Mouse (Mus musculus) bone marrow macrophage, adult 2 months (primary cell): ENCODE data around the gene Ythdf1. TPM values are rescaled to one million over a fixed set of nuclear protein-coding genes. Genes with fewer than 3 reads are reported as not detected.

Experiments used
- H3K27ac ChIP-seq: 2 replicates; pipeline ENCODE4 v1.5.1; 2012; ENCODE audit warnings: low read depth, low read length; ENCODE audit not compliant: insufficient read depth
- H3K4me1 ChIP-seq: 2 replicates; pipeline ENCODE4 v1.6.1; 2012; ENCODE audit warnings: low read length; ENCODE audit not compliant: control insufficient read depth, insufficient read depth
- H3K4me3 ChIP-seq: 2 replicates; pipeline ENCODE4 v1.5.1; 2012; ENCODE audit warnings: mild to moderate bottlenecking, low read length, moderate library complexity; ENCODE audit not compliant: insufficient read depth
- CTCF ChIP-seq: IDR thresholded peaks from 2 replicates; pipeline ENCODE4 v1.5.1; 2012; ENCODE audit warnings: low read depth, mild to moderate bottlenecking, low read length, moderate library complexity
- POLR2A ChIP-seq: IDR thresholded peaks from 2 replicates; pipeline ENCODE4 v1.6.1; 2012; ENCODE audit warnings: mild to moderate bottlenecking, low read depth, low read length, borderline replicate concordance
- polyA plus RNA-seq: library from polyadenylated mRNA; stranded (reverse); fragments of >200 nt; gene quantifications from 2 replicates; pipeline ENCODE4 v1.2.4, GENCODE M21; 2012; ENCODE audit not compliant: missing spikeins, insufficient read depth, insufficient read length

Gene Ythdf1
- polyA plus RNA-seq, 1 experiment = 34.0 TPM

GRCm38 (mm10) chr2:180915886-180916433 lies 4.8 kb downstream of the Ythdf1 start:
- peaks cover 12% of the 10 kb centered on the region for H3K4me1 ChIP-seq
- no peak overlapping the region for H3K27ac ChIP-seq
- TF ChIP-seq CTCF = no peak
- no peak for TF ChIP-seq POLR2A
- no peak overlapping the region for H3K4me3 ChIP-seq

GRCm38 (mm10) chr2:180910928-180911327 lies 9.8 kb downstream of the Ythdf1 start:
- Histone ChIP-seq H3K4me3 (no peak overlapping the region), H3K4me1 (no peaks in the 10 kb centered on the region)
- no peak for TF ChIP-seq POLR2A
- TF ChIP-seq CTCF = no peak

GRCm38 (mm10) chr2:180905556-180906221 lies 15.1 kb downstream of the Ythdf1 start:
- no peaks in the 10 kb centered on the region for H3K4me1 ChIP-seq
- no peak overlapping the region for H3K27ac ChIP-seq
- no peak overlapping the region for H3K4me3 ChIP-seq
- TF ChIP-seq POLR2A (no peak), CTCF (no peak)

More at GRCm38 (mm10) chr2:180910928-180911327, 9.8 kb downstream of the Ythdf1 start:
- H3K27ac ChIP-seq = no peak overlapping the region

- Histone ChIP-seq H3K27ac (no peak overlapping the region), H3K4me3 (no peak overlapping the region), H3K4me1 (no peaks in the 10 kb centered on the region)
- TF ChIP-seq POLR2A (no peak), CTCF (no peak)
Observed at GRCm38 (mm10) chr2:180904435-180905208, 16.1 kb downstream of the Ythdf1 start.

- Histone ChIP-seq H3K4me1 (no peaks in the 10 kb centered on the region), H3K27ac (no peak overlapping the region), H3K4me3 (no peak overlapping the region)
- TF ChIP-seq POLR2A (no peak), CTCF (no peak)
Observed at GRCm38 (mm10) chr2:180902086-180902485, 18.7 kb downstream of the Ythdf1 start.

GRCm38 (mm10) chr2:180897857-180898256 lies 22.9 kb downstream of the Ythdf1 start:
- TF ChIP-seq CTCF = no peak
- no peak for TF ChIP-seq POLR2A
- Histone ChIP-seq H3K27ac (no peak overlapping the region), H3K4me3 (no peak overlapping the region), H3K4me1 (no peaks in the 10 kb centered on the region)

- Histone ChIP-seq H3K4me1 (no peaks in the 10 kb centered on the region), H3K4me3 (no peak overlapping the region), H3K27ac (no peak overlapping the region)
- TF ChIP-seq POLR2A (no peak), CTCF (no peak)
Observed at GRCm38 (mm10) chr2:180896819-180897625, 23.7 kb downstream of the Ythdf1 start.

GRCm38 (mm10) chr2:180895837-180896525 lies 24.8 kb downstream of the Ythdf1 start:
- Histone ChIP-seq H3K4me1 (no peaks in the 10 kb centered on the region), H3K27ac (no peak overlapping the region), H3K4me3 (no peak overlapping the region)
- TF ChIP-seq POLR2A (no peak), CTCF (no peak)

- H3K27ac ChIP-seq = no peak overlapping the region
- TF ChIP-seq CTCF = no peak
- no peak for TF ChIP-seq POLR2A
Observed at GRCm38 (mm10) chr2:180895321-180895720, 25.4 kb downstream of the Ythdf1 start.

More at GRCm38 (mm10) chr2:180895321-180895720, 25.4 kb downstream of the Ythdf1 start:
- Histone ChIP-seq H3K4me1 (no peaks in the 10 kb centered on the region), H3K4me3 (no peak overlapping the region)
